Mouse (Mus musculus) C2C12 (cell line): ENCODE results near the gene Runx2. TPM values are rescaled to one million over a fixed set of nuclear protein-coding genes. Genes with fewer than 3 reads are reported as not detected.

ENCODE experiments used
- H3K27me3 ChIP-seq: one replicate; pipeline ENCODE4 v1.6.1; 2011; ENCODE audit not compliant: control insufficient read depth, insufficient read depth, insufficient read length
- H3K36me3 ChIP-seq: one replicate; pipeline ENCODE4 v1.6.1; 2011; ENCODE audit not compliant: control insufficient read depth, insufficient read depth
- H3K4me3 ChIP-seq: one replicate; pipeline ENCODE4 v1.5.1; 2011; ENCODE audit warnings: mild to moderate bottlenecking, control low read depth; ENCODE audit not compliant: poor library complexity, insufficient read depth, severe bottlenecking
- H3K79me2 ChIP-seq: one replicate; pipeline ENCODE4 v1.6.1; 2011; ENCODE audit not compliant: control insufficient read depth, insufficient read depth
- H3K79me3 ChIP-seq: one replicate; pipeline ENCODE4 v1.6.1; 2011; ENCODE audit warnings: low read depth, control low read depth
- H3ac ChIP-seq: one replicate; pipeline ENCODE3; 2011; ENCODE audit warnings: low read depth; ENCODE audit not compliant: control insufficient read depth, insufficient read length
- CEBPB ChIP-seq: IDR thresholded peaks from one replicate; pipeline ENCODE4 v1.6.1; 2011; ENCODE audit warnings: low read depth, mild to moderate bottlenecking, control low read depth, moderate library complexity
- CTCF ChIP-seq: IDR thresholded peaks from one replicate; pipeline ENCODE4 v1.5.1; 2011; ENCODE audit not compliant: control insufficient read depth, insufficient read depth, insufficient read length
- FOSL1 ChIP-seq: IDR thresholded peaks from one replicate; pipeline ENCODE4 v1.8.0; 2011; ENCODE audit warnings: mild to moderate bottlenecking, low read length; ENCODE audit not compliant: poor library complexity, insufficient read depth, severe bottlenecking
- MAX ChIP-seq: IDR thresholded peaks from one replicate; pipeline ENCODE4 v1.6.1; 2011; ENCODE audit warnings: mild to moderate bottlenecking, control low read depth
- MYOD1 ChIP-seq: IDR thresholded peaks from one replicate; pipeline ENCODE4 v1.6.1; 2011; ENCODE audit warnings: low read depth; ENCODE audit not compliant: control insufficient read depth, insufficient read length
- MYOG ChIP-seq: IDR thresholded peaks from one replicate; pipeline ENCODE4 v1.6.1; 2011; ENCODE audit not compliant: control insufficient read depth, insufficient read length; ENCODE audit errors: extremely low read depth
- USF1 ChIP-seq: IDR thresholded peaks from one replicate; pipeline ENCODE4 v1.6.1; 2011; ENCODE audit warnings: low read depth, mild to moderate bottlenecking, control low read depth, moderate library complexity
- polyA plus RNA-seq: library from polyadenylated mRNA; unstranded; fragments of >200 nt; fragmentation: generic; extraction: Trizol; gene quantifications from one replicate; pipeline ENCODE4 v1.2.1, GENCODE M21; 2012; ENCODE audit warnings: missing spikeins

Gene Runx2
- polyA plus RNA-seq, 1 experiment, result 16.6 TPM

DNA sequence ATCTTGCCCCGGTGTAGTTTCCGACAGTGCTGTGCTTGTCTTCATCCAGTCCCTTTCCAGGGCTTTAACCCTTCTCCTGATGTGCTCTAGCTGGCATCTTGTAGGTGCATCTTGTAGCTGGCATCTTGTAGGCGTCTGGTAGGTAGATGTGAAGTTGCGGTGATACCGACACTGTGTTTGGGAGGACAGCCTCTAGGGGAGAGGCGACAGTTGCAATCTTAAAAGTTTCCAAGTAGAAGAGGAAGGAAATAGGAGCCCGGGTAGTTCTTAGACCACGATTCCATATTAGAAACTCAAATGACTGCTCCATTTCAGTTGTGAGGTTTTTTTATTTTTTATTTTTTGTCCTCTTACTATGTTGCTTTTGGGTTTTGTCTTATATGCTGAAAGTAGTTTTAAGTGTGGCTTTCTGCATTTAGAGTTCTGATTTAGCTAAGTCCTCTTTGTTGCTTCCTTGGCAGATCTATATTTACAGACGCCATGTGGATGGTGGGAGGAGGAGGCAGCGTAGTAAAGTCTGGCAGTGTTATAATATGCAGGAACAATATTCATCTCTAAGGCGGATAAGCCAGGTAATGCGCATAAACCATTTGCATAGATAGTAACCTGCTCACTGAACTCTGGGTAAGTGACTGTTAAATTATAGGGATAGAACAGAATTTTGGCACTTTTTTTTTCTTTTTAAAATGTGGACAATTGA lies 22.2 kb downstream of the Runx2 start:
- H3ac ChIP-seq, result no peak overlapping the region
- no peaks in the 10 kb centered on the region for H3K79me3 ChIP-seq
- no peak overlapping the region for H3K4me3 ChIP-seq
- H3K79me2 ChIP-seq, result no peaks in the 10 kb centered on the region
- H3K36me3 ChIP-seq, result peaks cover 38% of the 10 kb centered on the region
- no peaks in the 10 kb centered on the region for H3K27me3 ChIP-seq
- no peak for TF ChIP-seq USF1
- TF ChIP-seq MYOG, result no peak
- TF ChIP-seq CEBPB, result no peak
- TF ChIP-seq MYOD1, result no peak
- TF ChIP-seq MAX, result no peak

DNA sequence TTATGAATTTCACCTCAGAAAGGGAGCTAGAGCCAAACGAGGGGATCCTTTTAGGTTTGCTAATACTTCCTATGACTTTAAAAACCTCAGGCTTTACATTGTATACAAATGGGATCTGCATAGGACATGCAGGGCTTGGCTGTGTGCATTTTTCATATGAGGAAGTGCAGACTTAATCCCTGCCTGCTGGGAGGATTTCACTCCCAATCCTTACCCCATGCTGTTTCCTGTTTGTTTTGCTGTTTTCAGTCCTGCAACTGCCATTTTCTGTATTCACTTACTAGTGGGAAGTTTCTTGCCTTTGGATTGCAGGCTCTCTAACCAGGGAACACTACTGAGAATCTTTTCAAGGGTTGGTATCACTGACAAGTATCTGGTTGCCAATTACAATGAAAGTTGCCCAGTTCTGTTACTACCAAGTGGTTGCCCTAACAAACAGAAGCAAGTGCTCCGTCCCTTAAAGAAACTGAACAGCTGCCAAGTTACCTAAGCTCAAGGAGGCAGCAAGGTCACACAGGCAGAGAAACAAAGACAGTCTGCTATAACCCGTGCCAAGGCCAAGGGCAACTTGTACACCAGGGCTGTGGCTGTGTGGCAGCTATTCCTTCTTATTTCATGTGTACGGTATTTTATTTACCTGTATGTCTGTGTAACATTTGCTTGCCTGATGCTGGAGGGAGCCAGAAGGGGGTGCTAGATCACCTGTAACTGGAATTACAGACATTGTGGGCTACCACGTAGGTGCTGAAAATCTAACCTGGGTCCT lies 25.4 kb downstream of the Runx2 start:
- Histone ChIP-seq H3K79me3 (no peaks in the 10 kb centered on the region), H3ac (no peak overlapping the region), H3K4me3 (no peak overlapping the region), H3K36me3 (peaks cover 47% of the 10 kb centered on the region), H3K27me3 (no peaks in the 10 kb centered on the region), H3K79me2 (peaks cover 11% of the 10 kb centered on the region)
- no peak for TF ChIP-seq USF1
- no peak for TF ChIP-seq MYOD1
- TF ChIP-seq CEBPB, result no peak
- TF ChIP-seq FOSL1, result no peak
- no peak for TF ChIP-seq MAX
- no peak for TF ChIP-seq CTCF
- TF ChIP-seq MYOG, result no peak

DNA sequence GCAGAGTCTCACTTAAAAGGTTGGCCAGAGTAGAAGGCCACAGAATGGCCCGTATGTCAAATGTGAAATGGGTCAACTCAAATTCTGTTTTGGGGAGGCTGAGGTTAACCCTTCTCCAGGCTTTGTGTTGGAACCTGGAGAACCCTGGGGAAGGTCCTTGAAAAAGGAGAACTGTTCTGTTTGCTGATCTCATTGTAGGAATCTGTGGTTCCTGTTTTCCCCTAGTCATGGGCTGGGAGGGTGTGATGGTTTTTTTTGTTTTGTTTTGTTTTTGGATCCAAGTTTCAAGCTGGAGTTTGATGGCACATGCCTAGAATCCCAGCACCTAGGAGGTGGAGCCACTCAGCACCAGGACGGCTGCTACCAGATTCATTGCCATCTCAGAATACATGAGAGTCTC lies 31.5 kb downstream of the Runx2 start:
- H3K79me3 ChIP-seq, result peaks cover 10% of the 10 kb centered on the region
- TF ChIP-seq MYOG, result no peak
- TF ChIP-seq MYOD1, result no peak
- no peak for TF ChIP-seq FOSL1
- TF ChIP-seq CEBPB, result no peak
- TF ChIP-seq MAX, result no peak
- no peak for TF ChIP-seq USF1
- TF ChIP-seq CTCF, result no peak
- H3K4me3 ChIP-seq, result no peak overlapping the region
- H3K79me2 ChIP-seq, result peaks cover 52% of the 10 kb centered on the region
- peaks cover 17% of the 10 kb centered on the region for H3K36me3 ChIP-seq
- no peaks in the 10 kb centered on the region for H3K27me3 ChIP-seq
- H3ac ChIP-seq, result no peak overlapping the region

DNA sequence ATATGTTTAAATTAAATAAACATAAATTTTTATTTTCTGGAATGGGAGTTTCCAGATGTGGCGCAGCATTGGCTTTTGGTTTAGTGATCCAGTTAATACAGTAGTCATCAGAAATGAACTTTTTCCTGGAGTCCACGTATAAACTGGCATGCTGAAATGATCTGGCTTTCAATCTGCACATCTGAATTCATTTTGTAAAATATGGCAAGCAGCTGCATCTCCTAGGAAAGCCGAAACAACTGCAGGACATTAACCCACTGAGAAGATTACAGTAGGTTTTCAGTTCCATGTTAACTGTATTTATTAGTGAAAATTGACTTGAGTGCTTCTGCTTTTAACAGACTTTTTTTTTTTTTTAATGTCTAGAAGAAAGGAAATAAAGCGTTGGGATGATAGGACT lies 32.2 kb downstream of the Runx2 start:
- Histone ChIP-seq H3K4me3 (no peak overlapping the region), H3K36me3 (peaks cover 14% of the 10 kb centered on the region), H3ac (no peak overlapping the region), H3K79me3 (peaks cover 16% of the 10 kb centered on the region), H3K79me2 (peaks cover 59% of the 10 kb centered on the region), H3K27me3 (no peaks in the 10 kb centered on the region)
- TF ChIP-seq CTCF (no peak), MYOD1 (no peak), MAX (no peak), USF1 (no peak), CEBPB (no peak), MYOG (no peak), FOSL1 (no peak)

DNA sequence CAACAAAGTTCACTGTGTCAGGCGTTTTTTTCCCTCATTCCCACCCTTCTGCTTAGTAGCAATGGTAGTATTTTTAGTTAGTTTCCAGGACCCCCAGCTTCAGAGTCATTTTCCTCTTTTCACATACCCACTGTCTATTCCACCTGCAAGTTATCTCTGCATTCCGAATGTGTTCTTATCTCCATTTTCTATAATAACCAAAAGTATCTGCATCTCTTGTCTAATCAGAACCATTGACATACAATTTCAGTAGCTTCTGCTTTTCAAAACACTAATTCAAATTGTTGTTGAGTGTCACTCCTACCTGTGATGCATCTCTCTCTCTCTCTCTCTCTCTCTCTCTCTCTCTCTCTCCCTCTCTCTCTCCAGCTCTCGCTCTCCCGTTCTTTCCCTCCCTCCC lies 34.2 kb downstream of the Runx2 start:
- Histone ChIP-seq H3K4me3 (no peak overlapping the region), H3K36me3 (peaks cover 5% of the 10 kb centered on the region), H3K79me2 (peaks cover 52% of the 10 kb centered on the region), H3K79me3 (peaks cover 16% of the 10 kb centered on the region), H3ac (no peak overlapping the region), H3K27me3 (no peaks in the 10 kb centered on the region)
- TF ChIP-seq MYOD1 (no peak), MYOG (no peak), FOSL1 (no peak), CTCF (no peak), USF1 (no peak), MAX (no peak), CEBPB (no peak)
